Mouse (Mus musculus): ENCODE measurements around the gene Wrnip1.

DNA sequence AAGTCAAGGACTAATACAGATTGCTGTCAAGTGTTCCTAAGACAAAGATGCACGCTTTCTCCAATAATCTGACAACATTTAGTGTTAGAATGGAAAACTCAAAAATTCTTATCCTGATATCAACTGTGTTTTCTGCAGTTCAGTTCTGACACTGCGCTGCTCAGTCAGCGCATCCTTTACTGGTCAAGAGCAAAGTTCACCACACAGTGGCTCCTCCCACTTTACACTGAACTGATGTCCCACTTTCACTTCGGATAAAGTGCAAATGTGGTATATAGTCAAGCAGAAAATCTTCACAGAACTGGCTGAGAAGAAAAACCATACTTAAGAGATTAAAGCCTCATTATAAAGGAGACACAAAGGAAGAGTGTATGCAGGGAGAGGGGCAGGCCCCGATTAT is 6.7 kb upstream of the Wrnip1 start:
- TF ChIP-seq POLR2A (IDR thresholded peaks at IDR 0.05; ENCODE audit: extremely low read depth, insufficient read depth, low read length) (no peak), CTCF (IDR thresholded peaks at IDR 0.05; ENCODE audit: extremely low read depth, insufficient read depth, low read length) (no peak)

Data from cortical plate, adult 2 months (tissue).